Mouse (Mus musculus): ENCODE data around the gene Tmod4.

Tmod4 gene

DNA sequence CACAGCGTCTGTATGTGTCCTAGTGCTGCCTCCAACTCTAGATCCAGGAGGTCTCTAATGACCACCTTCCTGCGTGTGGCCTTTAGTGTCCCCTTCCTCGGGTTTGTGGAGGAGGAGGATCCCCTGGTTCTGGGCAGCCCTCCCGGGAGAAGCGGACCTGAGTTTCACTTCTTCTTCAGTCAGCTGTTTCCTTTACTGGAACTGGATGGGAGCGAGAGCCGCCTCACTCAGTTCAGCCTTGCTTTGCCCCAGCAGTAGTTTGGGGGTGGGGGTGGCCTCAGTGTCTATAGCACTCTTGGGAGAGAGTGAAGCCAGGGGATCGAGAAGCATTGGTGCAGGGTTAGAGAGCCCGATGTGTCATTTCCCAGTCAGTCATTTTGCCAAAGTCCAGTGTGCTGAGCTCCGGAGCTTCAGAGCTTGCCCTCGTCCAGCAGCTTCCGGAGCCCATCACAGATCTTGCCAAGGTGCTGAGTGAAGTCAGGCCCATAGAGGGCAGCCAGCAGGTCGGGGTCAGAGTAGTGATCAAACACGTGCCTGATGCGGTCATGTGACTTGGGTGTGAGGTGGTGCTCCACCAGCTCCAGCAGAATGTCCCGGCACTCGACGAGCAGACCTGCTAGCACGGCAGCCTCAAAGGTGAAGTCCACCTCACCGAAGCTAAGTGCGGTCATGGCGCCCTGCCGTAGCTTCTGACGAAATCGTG is 15.5 kb downstream of the Tmod4 start:
- DNase-seq = no peak

GRCm38 (mm10) chr3:95140289-95140595 is 16.0 kb downstream of the Tmod4 start:
- DNase-seq = no peak

GRCm38 (mm10) chr3:95140795-95141194 is 16.5 kb downstream of the Tmod4 start:
- DNase-seq = no peak

GRCm38 (mm10) chr3:95141474-95141873 is 17.2 kb downstream of the Tmod4 start:
- DNase-seq = no peak

DNA sequence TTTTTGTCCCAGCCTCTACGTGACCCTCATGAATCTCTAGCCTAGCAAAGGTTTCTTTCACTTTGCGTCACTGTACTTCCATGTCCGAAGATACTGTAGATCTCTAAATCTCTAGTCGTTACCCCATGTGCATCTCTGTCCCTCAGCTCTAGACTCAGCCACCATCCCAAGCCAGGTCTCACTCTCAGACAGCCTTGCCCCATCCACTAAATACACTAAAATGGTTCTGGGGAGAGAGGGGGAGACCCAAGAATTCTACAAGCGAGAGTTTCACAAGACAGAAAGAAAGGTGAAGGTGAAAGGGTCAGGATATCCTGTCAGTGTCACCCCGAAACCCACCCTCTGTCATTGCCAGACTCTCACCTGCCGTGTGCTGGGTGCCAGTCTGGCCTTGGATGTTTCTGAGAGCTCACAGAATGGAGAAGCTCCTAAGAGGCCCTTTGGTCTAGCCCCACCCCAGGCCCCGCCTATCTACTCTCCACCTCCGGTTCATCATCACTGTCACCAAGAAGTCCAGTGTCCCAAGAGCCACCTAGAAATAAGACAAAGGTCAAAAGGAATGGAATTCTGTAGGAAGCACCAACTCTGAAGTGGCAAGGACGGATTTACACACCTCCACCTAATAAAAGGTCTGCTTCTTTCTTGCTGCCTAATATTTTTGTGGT is 17.8 kb downstream of the Tmod4 start, which contains the start of gene Tnfaip8l2:
Tnfaip8l2 (minus strand) TSS at position 409 of the 665 bp plus-strand sequence.
- DNase-seq = no peak

DNA sequence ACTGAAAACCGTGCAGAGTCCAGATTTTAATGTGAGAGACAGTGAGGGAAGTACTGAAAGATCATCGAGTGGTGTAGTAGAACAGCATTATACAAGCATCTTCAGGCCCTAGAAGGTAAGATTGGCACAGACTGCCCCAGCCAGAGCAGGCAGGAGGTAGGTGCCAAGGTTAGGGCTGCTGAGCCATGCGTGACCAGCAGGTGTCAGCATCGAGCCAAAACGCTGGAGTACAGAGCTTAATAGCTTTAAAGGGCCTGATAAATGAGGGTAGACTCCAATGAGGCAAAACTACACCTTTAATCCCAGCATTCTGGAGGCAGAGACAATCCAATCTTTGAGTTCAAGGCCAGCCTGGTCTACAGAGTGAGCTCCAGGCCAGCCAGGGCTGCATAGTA is 18.3 kb downstream of the Tmod4 start:
- peak; percentile 85 for DNase-seq

DNA sequence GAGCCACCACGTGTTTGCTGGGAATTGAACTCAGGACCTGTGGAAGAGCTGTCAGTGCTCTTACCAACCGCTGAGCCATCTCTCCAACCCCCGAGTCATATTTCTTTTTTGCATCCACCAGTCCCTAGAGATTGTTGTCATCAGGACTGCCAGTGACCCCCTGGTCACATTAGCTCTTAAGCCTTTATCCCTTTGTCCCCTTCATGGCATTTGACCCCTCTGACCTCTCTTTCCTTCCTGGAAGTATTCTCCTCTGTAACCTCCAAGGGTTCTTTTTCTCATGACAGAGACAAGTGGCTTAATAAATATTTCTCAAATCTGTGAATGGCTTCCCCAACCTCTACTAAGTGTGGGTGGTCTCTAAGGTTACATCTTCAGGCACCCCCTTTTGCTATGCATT is 23.6 kb downstream of the Tmod4 start:
- DNase-seq = no peak

DNA sequence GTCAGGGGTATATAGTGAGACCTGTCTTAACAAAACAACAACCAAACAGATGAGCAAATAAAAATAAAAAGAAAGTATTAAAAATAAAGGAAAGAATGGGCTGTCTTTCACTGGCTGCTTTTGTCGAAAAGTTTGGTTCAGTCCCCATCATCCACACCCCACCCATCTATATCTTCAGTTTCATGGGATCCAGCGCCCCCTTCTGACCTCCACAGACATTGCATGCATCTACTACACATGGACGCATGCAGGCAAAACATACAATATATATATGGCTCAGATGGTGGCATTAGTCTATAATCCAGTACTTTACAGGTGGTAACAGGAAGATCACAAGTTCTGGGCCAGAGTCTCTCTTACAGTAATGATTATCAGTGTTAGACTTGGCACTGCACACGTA is 29.6 kb downstream of the Tmod4 start:
- no peak for DNase-seq

- no peak for DNase-seq
Measured at GRCm38 (mm10) chr3:95159511-95159986, 35.3 kb downstream of the Tmod4 start.

GRCm38 (mm10) chr3:95159987-95160963 is 36.0 kb downstream of the Tmod4 start, which contains the start of gene Sema6c:
Sema6c (plus strand) TSS chr3:95160457.
- peak; percentile 89 for DNase-seq

DNA sequence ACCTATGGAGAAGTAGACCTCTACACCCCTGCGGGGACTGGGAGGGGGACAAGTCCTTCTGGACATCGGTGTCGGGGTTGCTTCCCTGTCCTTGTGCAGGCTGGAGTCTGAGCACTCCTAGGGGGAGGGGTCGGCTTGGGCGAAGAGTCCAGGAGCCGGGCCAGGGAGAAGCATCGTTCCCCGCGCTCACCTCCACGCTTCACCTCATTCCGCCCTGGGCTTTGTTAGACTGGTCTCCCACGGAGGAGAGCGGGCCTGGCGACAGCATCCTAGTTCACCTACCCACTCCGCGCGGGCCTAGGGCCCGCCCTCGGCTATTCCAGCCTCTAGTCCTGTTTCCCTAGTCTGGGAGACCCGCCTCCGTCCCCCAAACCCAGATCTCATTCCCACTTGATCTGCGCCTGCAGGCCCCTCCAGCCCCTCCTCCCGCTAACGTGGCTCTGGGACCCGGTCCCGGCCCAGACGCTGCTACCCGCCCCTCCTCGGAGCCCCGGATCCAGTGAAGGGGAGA is 36.8 kb downstream of the Tmod4 start:
- DNase-seq = peak; percentile 51

GRCm38 (mm10) chr3:95161618-95162344 is 37.5 kb downstream of the Tmod4 start:
- no peak for DNase-seq

DNA sequence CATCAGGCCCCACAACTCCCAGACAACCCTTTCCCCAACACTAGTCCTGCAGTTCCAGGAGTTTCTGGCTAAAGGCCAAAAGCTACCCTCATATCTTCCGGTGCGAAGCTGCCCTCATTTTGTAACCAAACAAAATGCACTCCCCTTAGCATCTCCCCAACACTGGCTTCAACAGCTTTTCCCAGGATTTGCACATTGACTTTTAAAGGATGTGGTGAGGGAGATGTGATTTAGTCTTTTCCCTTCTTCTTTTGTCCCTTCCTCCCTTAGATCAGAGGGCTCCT is 38.0 kb downstream of the Tmod4 start:
- DNase-seq = no peak

DNA sequence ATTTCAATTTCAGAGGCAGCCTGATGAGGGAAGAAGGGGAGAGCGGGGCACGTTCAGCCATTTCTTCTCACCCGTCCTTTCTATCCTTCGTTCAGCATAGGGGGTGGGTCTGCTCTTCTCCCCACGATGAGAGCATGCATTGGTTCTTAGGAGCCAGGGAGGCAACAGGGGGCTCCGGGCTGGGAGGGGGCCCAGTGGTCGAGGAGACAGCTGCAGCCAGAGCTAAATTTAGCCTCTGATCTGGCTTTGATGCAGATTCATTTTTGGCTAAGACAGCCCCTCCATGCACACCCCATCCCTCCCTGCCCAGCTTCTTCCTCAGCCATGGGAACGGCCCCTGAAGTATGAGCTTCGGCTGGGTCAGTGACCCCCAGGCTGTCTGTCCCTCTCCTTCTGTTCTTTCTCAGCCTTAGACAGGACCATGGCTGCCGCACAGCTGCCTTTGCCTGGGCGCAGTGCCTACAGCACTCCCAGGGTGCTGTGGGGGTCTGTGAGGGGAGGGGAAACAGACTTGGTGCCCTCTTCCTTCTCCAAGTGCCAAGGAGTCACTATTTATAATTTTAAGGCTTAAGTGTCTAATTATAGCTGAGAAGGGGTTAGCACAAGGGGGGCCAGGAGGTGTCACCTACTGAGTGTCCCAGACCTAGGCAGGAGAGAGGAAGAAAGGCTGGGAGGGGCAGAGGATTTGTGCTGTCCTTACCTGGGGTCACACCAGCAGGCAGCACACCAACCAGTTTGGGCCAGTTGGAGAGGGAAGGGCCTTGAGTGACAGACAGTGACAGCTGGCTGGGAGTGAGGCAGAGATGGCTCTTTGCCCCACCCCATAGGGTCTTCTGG is 39.4 kb downstream of the Tmod4 start:
- DNase-seq = no peak

DNA sequence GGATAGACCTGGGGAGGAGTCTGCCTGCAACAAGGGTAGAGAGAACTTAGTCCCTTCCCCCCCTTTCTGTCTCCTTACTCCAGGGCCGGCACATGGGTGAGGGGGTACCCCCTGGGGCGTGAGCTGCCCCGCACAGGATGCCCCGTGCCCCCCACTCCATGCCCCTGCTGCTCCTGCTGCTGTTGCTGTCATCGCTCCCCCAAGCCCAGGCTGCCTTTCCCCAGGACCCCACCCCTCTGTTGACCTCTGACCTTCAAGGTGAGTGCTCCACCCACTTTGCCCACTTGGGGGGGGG is 39.9 kb downstream of the Tmod4 start:
- no peak for DNase-seq

- DNase-seq = no peak
Measured at GRCm38 (mm10) chr3:95164840-95165239, 40.6 kb downstream of the Tmod4 start.

GRCm38 (mm10) chr3:95169996-95170395 is 45.7 kb downstream of the Tmod4 start:
- no peak for DNase-seq

DNA sequence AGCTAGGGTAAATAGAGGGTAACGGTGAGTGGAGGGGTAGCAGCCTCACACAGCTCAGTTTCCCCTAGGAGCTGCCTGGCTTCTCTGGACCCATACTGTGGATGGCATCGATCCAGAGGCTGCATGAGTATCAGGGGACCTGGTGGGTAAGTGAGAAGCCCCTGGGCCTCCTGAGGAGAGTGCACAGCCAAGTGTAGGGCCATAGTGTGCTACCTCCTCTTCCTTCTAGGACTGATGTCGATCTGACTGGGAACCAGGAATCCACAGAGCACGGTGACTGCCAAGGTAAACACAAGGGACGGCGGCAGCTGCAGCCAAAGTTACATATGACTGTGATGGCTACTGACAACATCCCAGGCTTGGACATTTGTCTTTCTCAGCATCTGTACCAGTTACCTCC is 46.8 kb downstream of the Tmod4 start:
- no peak for DNase-seq

GRCm38 (mm10) chr3:95172526-95173255 is 48.4 kb downstream of the Tmod4 start:
- peak; percentile 30 for DNase-seq

- peak; percentile 58 for DNase-seq
Measured at GRCm38 (mm10) chr3:95173256-95173949, 49.1 kb downstream of the Tmod4 start.
